Mouse (Mus musculus) heart, postnatal 0 days (tissue): ENCODE results near the gene Tenm2. TPM values are rescaled to one million over a fixed set of nuclear protein-coding genes. Genes with fewer than 3 reads are reported as not detected.

Source experiments
- ATAC-seq: fragments of 200-750 bp; cut with Nextera tagmentation; 2 replicates; pipeline ENCODE4 v1.8.0; 2017; ENCODE audit warnings: low read depth, moderate number of reproducible peaks, moderate library complexity; ENCODE audit not compliant: insufficient read depth
- DNase-seq: peaks from one replicate; pipeline ENCODE4 v3.0.0-alpha.2; 2016; ENCODE audit warnings: low spot score
- H3K27ac ChIP-seq: fragments of 300-500 bp; sonication (generic); 2 replicates; pipeline ENCODE4 v1.5.1; 2014; ENCODE audit warnings: low read depth, mild to moderate bottlenecking
- H3K27me3 ChIP-seq: fragments of 300-500 bp; sonication (generic); 2 replicates; pipeline ENCODE4 v1.6.1; 2014; ENCODE audit warnings: low read length, mixed read lengths; ENCODE audit not compliant: control insufficient read depth, insufficient read depth
- H3K36me3 ChIP-seq: fragments of 300-500 bp; sonication (generic); replicated peaks from 2 replicates; pipeline ENCODE4 v1.6.1; 2014; ENCODE audit warnings: low read length, mixed read lengths; ENCODE audit not compliant: control insufficient read depth, insufficient read depth
- H3K4me1 ChIP-seq: fragments of 300-500 bp; sonication (generic); 2 replicates; pipeline ENCODE4 v1.6.1; 2014; ENCODE audit warnings: antibody characterized with exemption; ENCODE audit not compliant: control insufficient read depth, insufficient read depth
- H3K4me2 ChIP-seq: fragments of 300-500 bp; sonication (generic); 2 replicates; pipeline ENCODE4 v1.6.1; 2014; ENCODE audit warnings: low read depth, mild to moderate bottlenecking, low read length, moderate library complexity
- H3K4me3 ChIP-seq: fragments of 300-500 bp; sonication (generic); 2 replicates; pipeline ENCODE4 v1.5.1; 2014; ENCODE audit warnings: low read depth, low read length
- H3K9ac ChIP-seq: fragments of 300-500 bp; sonication (generic); replicated peaks from 2 replicates; pipeline ENCODE4 v1.6.1; 2014; ENCODE audit warnings: low read depth, low read length, mixed read lengths
- H3K9me3 ChIP-seq: fragments of 300-500 bp; sonication (generic); replicated peaks from 2 replicates; pipeline ENCODE4 v1.6.1; 2016; ENCODE audit warnings: low read length; ENCODE audit not compliant: control insufficient read depth
- CTCF ChIP-seq: IDR thresholded peaks from 2 replicates; pipeline ENCODE4 v1.5.1; 2016; ENCODE audit warnings: antibody characterized with exemption, control low read depth, low read depth
- EP300 ChIP-seq: IDR thresholded peaks from 2 replicates; pipeline ENCODE4 v1.6.1; 2016; ENCODE audit warnings: antibody characterized with exemption, low read depth
- WGBS: fragments of 180-500 bp; shearing (Covaris S2); extraction: QIAGEN DNeasy Blood & Tissue Kit; methylation state at CpG from one replicate; pipeline ENCODE4 v1.1.7; 2014; 5-methylcytosine and 5-hydroxymethylcytosine counted together
- polyA plus RNA-seq: library from polyadenylated mRNA; unstranded; fragments of >200 nt; fragmentation: Nextera tagmentation; extraction: Ambion mirVana; gene quantifications from 2 replicates; pipeline ENCODE4 v1.2.1, GENCODE M21; 2015
- total RNA-seq: library from RNA; depleted of rRNA; stranded (reverse); fragments of >200 nt; gene quantifications from 2 replicates; pipeline ENCODE4 v1.2.3, GENCODE M21; 2014; ENCODE audit warnings: low replicate concordance

Gene Tenm2
- total and polyA plus RNA-seq, 2 experiments from 2014 or later, result 0.14 to 0.95 TPM

GRCm38 (mm10) chr11:36592471-36592870, 643.3 kb downstream of the Tenm2 start:
- no peak for DNase-seq
- Histone ChIP-seq H3K27ac (no peak overlapping the region), H3K36me3 (no peaks in the 10 kb centered on the region), H3K4me1 (no peaks in the 10 kb centered on the region), H3K4me2 (no peak overlapping the region), H3K9me3 (no peaks in the 10 kb centered on the region), H3K9ac (no peak overlapping the region), H3K4me3 (no peak overlapping the region), H3K27me3 (no peaks in the 10 kb centered on the region)
- ATAC-seq, result no peak
- 64% methylated on average over 1 of the region's 1 CpGs for WGBS
- no peak for TF ChIP-seq CTCF
- no peak for TF ChIP-seq EP300

GRCm38 (mm10) chr11:36566146-36566545, 669.6 kb downstream of the Tenm2 start:
- no peak for DNase-seq
- ATAC-seq, result no peak
- TF ChIP-seq CTCF (no peak), EP300 (no peak)
- Histone ChIP-seq H3K27me3 (no peaks in the 10 kb centered on the region), H3K36me3 (no peaks in the 10 kb centered on the region), H3K9me3 (no peaks in the 10 kb centered on the region), H3K27ac (no peak overlapping the region), H3K9ac (no peak overlapping the region), H3K4me3 (no peak overlapping the region), H3K4me2 (no peak overlapping the region), H3K4me1 (no peaks in the 10 kb centered on the region)
- 80% methylated on average over 2 of the region's 2 CpGs for WGBS

DNA sequence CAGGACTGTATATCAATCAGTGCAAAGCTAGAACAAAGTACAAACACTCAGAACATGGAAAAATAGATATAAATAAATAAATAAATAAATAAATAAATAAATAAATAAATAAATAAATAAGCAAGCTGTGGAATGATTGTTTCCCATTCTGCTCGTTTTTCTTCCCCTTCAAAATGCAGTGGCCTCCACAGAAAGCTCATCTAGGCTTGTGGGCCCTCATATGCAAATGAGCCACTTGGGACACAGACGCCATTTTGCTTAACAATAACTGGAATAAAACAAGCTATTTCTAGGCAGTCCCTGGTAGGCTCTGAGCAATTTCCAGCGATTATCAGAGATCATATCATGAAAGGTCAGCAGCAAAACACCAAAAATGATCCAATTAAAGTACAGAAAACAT, 672.9 kb downstream of the Tenm2 start:
- no peak overlapping the region for H3K27ac ChIP-seq
- ATAC-seq (no peak), DNase-seq (no peak)
- TF ChIP-seq CTCF (no peak), EP300 (no peak)
- H3K9me3 ChIP-seq, result no peaks in the 10 kb centered on the region
- 69% methylated on average over 3 of the region's 3 CpGs for WGBS
- H3K27me3 ChIP-seq, result no peaks in the 10 kb centered on the region
- no peak overlapping the region for H3K4me2 ChIP-seq
- no peak overlapping the region for H3K9ac ChIP-seq
- H3K36me3 ChIP-seq, result no peaks in the 10 kb centered on the region
- H3K4me1 ChIP-seq, result no peaks in the 10 kb centered on the region
- no peak overlapping the region for H3K4me3 ChIP-seq

GRCm38 (mm10) chr11:36560785-36561548, 674.8 kb downstream of the Tenm2 start:
- TF ChIP-seq EP300, result no peak
- no peak for TF ChIP-seq CTCF
- no peak for ATAC-seq
- Histone ChIP-seq H3K4me1 (no peaks in the 10 kb centered on the region), H3K9ac (no peak overlapping the region), H3K36me3 (no peaks in the 10 kb centered on the region), H3K4me3 (no peak overlapping the region), H3K27ac (no peak overlapping the region), H3K9me3 (no peaks in the 10 kb centered on the region), H3K4me2 (no peak overlapping the region), H3K27me3 (no peaks in the 10 kb centered on the region)
- WGBS, result 83% methylated on average over 7 of the region's 7 CpGs
- no peak for DNase-seq

DNA sequence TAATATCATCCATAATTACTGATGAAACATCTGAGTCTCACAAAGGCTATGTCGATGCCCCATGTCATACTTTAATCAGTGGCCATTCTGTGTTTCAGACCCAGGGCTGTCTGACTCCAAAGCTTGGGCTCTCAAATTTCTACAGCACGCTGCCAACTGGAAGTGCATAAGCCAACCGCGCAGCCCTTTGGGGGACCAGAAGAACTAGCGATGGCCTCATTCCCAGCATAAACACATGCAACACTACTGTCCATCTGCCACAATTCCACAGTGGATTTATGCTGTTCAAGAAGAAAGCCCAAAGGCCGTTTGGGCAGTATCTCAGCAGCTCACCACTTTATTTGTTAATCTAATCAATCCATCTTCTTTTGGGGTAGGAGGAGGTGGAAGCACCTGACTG, 678.4 kb downstream of the Tenm2 start:
- H3K4me1 ChIP-seq, result no peaks in the 10 kb centered on the region
- no peak for TF ChIP-seq CTCF
- H3K9me3 ChIP-seq, result no peaks in the 10 kb centered on the region
- H3K9ac ChIP-seq, result no peak overlapping the region
- no peak overlapping the region for H3K4me2 ChIP-seq
- no peak for DNase-seq
- WGBS, result 81% methylated on average over 6 of the region's 6 CpGs
- no peaks in the 10 kb centered on the region for H3K27me3 ChIP-seq
- no peaks in the 10 kb centered on the region for H3K36me3 ChIP-seq
- no peak overlapping the region for H3K27ac ChIP-seq
- no peak for ATAC-seq
- no peak overlapping the region for H3K4me3 ChIP-seq

GRCm38 (mm10) chr11:36553286-36553685, 682.5 kb downstream of the Tenm2 start:
- ATAC-seq (no peak), DNase-seq (no peak)
- Histone ChIP-seq H3K4me3 (no peak overlapping the region), H3K9me3 (no peaks in the 10 kb centered on the region), H3K27me3 (no peaks in the 10 kb centered on the region), H3K4me1 (no peaks in the 10 kb centered on the region), H3K27ac (no peak overlapping the region), H3K36me3 (no peaks in the 10 kb centered on the region), H3K9ac (no peak overlapping the region), H3K4me2 (no peak overlapping the region)
- 77% methylated on average over 5 of the region's 5 CpGs for WGBS
- no peak for TF ChIP-seq CTCF
- no peak for TF ChIP-seq EP300
